Mouse (Mus musculus): ENCODE measurements around the gene Dapk2. TPM values are rescaled to one million over a fixed set of nuclear protein-coding genes. Genes with fewer than 3 reads are reported as not detected.
A peak's percentile ranks its signal among the peaks of the same experiment; 100 is the strongest.

Gene Dapk2
- polyA plus RNA-seq, 1 experiment from 2014 or later, result 4.8 TPM

GRCm38 (mm10) chr9:66152011-66152410 lies 6.0 kb upstream of the Dapk2 start:
- Histone ChIP-seq H3K27me3 (0 out of 2 replicates have a peak, but pooled peaks cover 5% of the 10 kb centered on the region), H3K9ac (no peak overlapping the region), H3K36me3 (no peaks in the 10 kb centered on the region), H3K9me3 (replicated peaks) (no peaks in the 10 kb centered on the region), H3K4me2 (no peak overlapping the region), H3K4me1 (no peaks in the 10 kb centered on the region), H3K4me3 (replicated peaks) (no peak overlapping the region), H3K27ac (no peak overlapping the region)
- WGBS, result 61% methylated on average over 9 of the region's 9 CpGs
- ATAC-seq (replicated peaks; ENCODE audit: low FRiP score), result no peak

GRCm38 (mm10) chr9:66153594-66153993 lies 4.4 kb upstream of the Dapk2 start:
- Histone ChIP-seq H3K4me1 (peaks cover 11% of the 10 kb centered on the region; the same call in 1 of the 2 replicates), H3K27ac (no peak overlapping the region), H3K4me3 (replicated peaks) (no peak overlapping the region), H3K36me3 (no peaks in the 10 kb centered on the region), H3K9me3 (replicated peaks) (no peaks in the 10 kb centered on the region), H3K9ac (no peak overlapping the region), H3K4me2 (no peak overlapping the region), H3K27me3 (peaks cover 8% of the 10 kb centered on the region; the same call in 1 of the 2 replicates)
- no peak for ATAC-seq (replicated peaks; ENCODE audit: low FRiP score)
- 88% methylated on average over 6 of the region's 6 CpGs for WGBS

GRCm38 (mm10) chr9:66154013-66154412 lies 4.0 kb upstream of the Dapk2 start:
- no peak overlapping the region for H3K9ac ChIP-seq
- no peak overlapping the region for H3K27ac ChIP-seq
- ATAC-seq (replicated peaks; ENCODE audit: low FRiP score), result no peak
- peaks cover 13% of the 10 kb centered on the region for H3K27me3 ChIP-seq
- no peak overlapping the region for H3K4me2 ChIP-seq
- H3K4me1 ChIP-seq, result peaks cover 13% of the 10 kb centered on the region; the same call in 1 of the 2 replicates
- no peaks in the 10 kb centered on the region for H3K9me3 ChIP-seq (replicated peaks)
- H3K4me3 ChIP-seq (replicated peaks), result no peak overlapping the region
- 68% methylated on average over 9 of the region's 9 CpGs for WGBS
- H3K36me3 ChIP-seq, result no peaks in the 10 kb centered on the region

- ATAC-seq (replicated peaks; ENCODE audit: low FRiP score), result no peak
- Histone ChIP-seq H3K36me3 (no peaks in the 10 kb centered on the region), H3K4me2 (no peak overlapping the region), H3K27me3 (peaks cover 22% of the 10 kb centered on the region), H3K4me3 (replicated peaks) (no peak overlapping the region), H3K27ac (no peak overlapping the region), H3K9me3 (replicated peaks) (no peaks in the 10 kb centered on the region), H3K9ac (no peak overlapping the region), H3K4me1 (peaks cover 13% of the 10 kb centered on the region; the same call in 1 of the 2 replicates)
- 83% methylated on average over 1 of the region's 1 CpGs for WGBS
Measured at GRCm38 (mm10) chr9:66155534-66155933, 2.5 kb upstream of the Dapk2 start.

GRCm38 (mm10) chr9:66158885-66159430 lies 935 bp downstream of the Dapk2 start:
- H3K9me3 ChIP-seq (replicated peaks), result no peaks in the 10 kb centered on the region
- no peak for ATAC-seq (replicated peaks; ENCODE audit: low FRiP score)
- peak overlapping the region; percentile 84 for H3K4me2 ChIP-seq
- no peaks in the 10 kb centered on the region for H3K36me3 ChIP-seq
- no peak overlapping the region for H3K9ac ChIP-seq
- peaks cover 22% of the 10 kb centered on the region for H3K27me3 ChIP-seq
- peaks cover 13% of the 10 kb centered on the region; the same call in 1 of the 2 replicates for H3K4me1 ChIP-seq
- no peak overlapping the region for H3K27ac ChIP-seq
- 82% methylated on average over 6 of the region's 6 CpGs for WGBS
- H3K4me3 ChIP-seq (replicated peaks), result peak overlapping the region; percentile 54; the same call in 1 of the 2 replicates

- 95% methylated on average over 2 of the region's 2 CpGs for WGBS
- Histone ChIP-seq H3K9me3 (replicated peaks) (no peaks in the 10 kb centered on the region), H3K4me3 (replicated peaks) (no peak overlapping the region), H3K36me3 (no peaks in the 10 kb centered on the region), H3K27me3 (peaks cover 22% of the 10 kb centered on the region), H3K4me2 (no peak overlapping the region), H3K4me1 (peaks cover 13% of the 10 kb centered on the region; the same call in 1 of the 2 replicates), H3K9ac (no peak overlapping the region), H3K27ac (no peak overlapping the region)
- no peak for ATAC-seq (replicated peaks; ENCODE audit: low FRiP score)
Measured at GRCm38 (mm10) chr9:66160155-66160554, 2.1 kb downstream of the Dapk2 start.

GRCm38 (mm10) chr9:66162995-66163394 lies 5.0 kb downstream of the Dapk2 start:
- Histone ChIP-seq H3K4me3 (replicated peaks) (no peak overlapping the region), H3K4me1 (peaks cover 8% of the 10 kb centered on the region; the same call in 1 of the 2 replicates), H3K36me3 (no peaks in the 10 kb centered on the region), H3K27me3 (peaks cover 17% of the 10 kb centered on the region), H3K27ac (no peak overlapping the region), H3K9ac (no peak overlapping the region), H3K9me3 (replicated peaks) (no peaks in the 10 kb centered on the region), H3K4me2 (no peak overlapping the region)
- 85% methylated on average over 9 of the region's 9 CpGs for WGBS
- ATAC-seq (replicated peaks; ENCODE audit: low FRiP score), result no peak

- no peak overlapping the region for H3K4me2 ChIP-seq
- H3K9me3 ChIP-seq (replicated peaks), result no peaks in the 10 kb centered on the region
- H3K36me3 ChIP-seq, result no peaks in the 10 kb centered on the region
- no peaks in the 10 kb centered on the region for H3K27me3 ChIP-seq
- H3K27ac ChIP-seq, result no peak overlapping the region
- H3K4me3 ChIP-seq (replicated peaks), result no peak overlapping the region
- no peak for ATAC-seq (replicated peaks; ENCODE audit: low FRiP score)
- H3K9ac ChIP-seq, result no peak overlapping the region
- no peaks in the 10 kb centered on the region for H3K4me1 ChIP-seq
- 89% methylated on average over 5 of the region's 5 CpGs for WGBS
Measured at GRCm38 (mm10) chr9:66167222-66167621, 9.2 kb downstream of the Dapk2 start.

GRCm38 (mm10) chr9:66168233-66168632 lies 10.2 kb downstream of the Dapk2 start:
- Histone ChIP-seq H3K27me3 (no peaks in the 10 kb centered on the region), H3K9me3 (replicated peaks) (no peaks in the 10 kb centered on the region), H3K4me2 (no peak overlapping the region), H3K9ac (no peak overlapping the region), H3K27ac (no peak overlapping the region), H3K4me3 (replicated peaks) (no peak overlapping the region), H3K4me1 (no peaks in the 10 kb centered on the region), H3K36me3 (no peaks in the 10 kb centered on the region)
- ATAC-seq (replicated peaks; ENCODE audit: low FRiP score), result no peak
- whole genome bisulfite sequencing, result 14% methylated on average over 1 of the region's 1 CpGs

- WGBS, result 54% methylated on average over 5 of the region's 5 CpGs
- Histone ChIP-seq H3K9me3 (replicated peaks) (no peaks in the 10 kb centered on the region), H3K4me1 (no peaks in the 10 kb centered on the region), H3K4me2 (no peak overlapping the region), H3K27me3 (no peaks in the 10 kb centered on the region), H3K9ac (no peak overlapping the region), H3K36me3 (no peaks in the 10 kb centered on the region), H3K4me3 (replicated peaks) (no peak overlapping the region), H3K27ac (no peak overlapping the region)
- no peak for ATAC-seq (replicated peaks; ENCODE audit: low FRiP score)
Measured at GRCm38 (mm10) chr9:66170506-66170905, 12.5 kb downstream of the Dapk2 start.

- no peaks in the 10 kb centered on the region for H3K4me1 ChIP-seq
- no peaks in the 10 kb centered on the region for H3K36me3 ChIP-seq
- no peak overlapping the region for H3K9ac ChIP-seq
- H3K27ac ChIP-seq, result no peak overlapping the region
- no peak overlapping the region for H3K4me2 ChIP-seq
- ATAC-seq (replicated peaks; ENCODE audit: low FRiP score), result no peak
- WGBS, result 65% methylated on average over 12 of the region's 12 CpGs
- H3K4me3 ChIP-seq (replicated peaks), result no peak overlapping the region
- H3K27me3 ChIP-seq, result no peaks in the 10 kb centered on the region
- H3K9me3 ChIP-seq (replicated peaks), result no peaks in the 10 kb centered on the region
Measured at GRCm38 (mm10) chr9:66171275-66171921, 13.4 kb downstream of the Dapk2 start.

GRCm38 (mm10) chr9:66173316-66173855 lies 15.4 kb downstream of the Dapk2 start:
- H3K4me3 ChIP-seq (replicated peaks), result no peak overlapping the region
- no peaks in the 10 kb centered on the region for H3K9me3 ChIP-seq (replicated peaks)
- H3K4me2 ChIP-seq, result no peak overlapping the region
- H3K36me3 ChIP-seq, result no peaks in the 10 kb centered on the region
- no peak overlapping the region for H3K27ac ChIP-seq
- 91% methylated on average over 5 of the region's 5 CpGs for WGBS
- H3K27me3 ChIP-seq, result no peaks in the 10 kb centered on the region
- ATAC-seq (replicated peaks; ENCODE audit: low FRiP score), result no peak
- H3K9ac ChIP-seq, result no peak overlapping the region
- no peaks in the 10 kb centered on the region for H3K4me1 ChIP-seq

Data from kidney, embryonic 15.5 days (tissue).